Mouse (Mus musculus) cortical plate, adult 2 months (tissue): Measurements from ENCODE around the gene Plppr3.

Experiments used
- CTCF ChIP-seq: fragments of 200-500 bp; IDR thresholded peaks from 2 replicates; pipeline ENCODE4 v1.5.1; 2011; ENCODE audit warnings: mild to moderate bottlenecking, control low read depth, low read length; ENCODE audit not compliant: insufficient read depth; ENCODE audit errors: extremely low read depth
- POLR2A ChIP-seq: fragments of 200-500 bp; IDR thresholded peaks from 2 replicates; pipeline ENCODE4 v1.6.1; 2011; ENCODE audit warnings: mild to moderate bottlenecking, low read length, control low read depth; ENCODE audit not compliant: insufficient read depth; ENCODE audit errors: extremely low read depth

GRCm38 (mm10) chr10:79861230-79862048, 13.0 kb downstream of the Plppr3 start:
- no peak for TF ChIP-seq POLR2A
- TF ChIP-seq CTCF, result no peak
